Mouse (Mus musculus) lung, postnatal 0 days (tissue): ENCODE measurements around the gene Trak2.

Experiments used
- CTCF ChIP-seq: IDR thresholded peaks from 2 replicates; pipeline ENCODE4 v1.5.1; 2016; ENCODE audit warnings: antibody characterized with exemption, mild to moderate bottlenecking
- EP300 ChIP-seq: IDR thresholded peaks from 2 replicates; pipeline ENCODE4 v1.6.1; 2016; ENCODE audit warnings: antibody characterized with exemption, mild to moderate bottlenecking, control low read depth

GRCm38 (mm10) chr1:58903681-58904080, 69.5 kb downstream of the Trak2 start:
- TF ChIP-seq EP300 (no peak), CTCF (no peak)
